Mouse (Mus musculus) heart, adult 2 months (tissue): ENCODE measurements around the gene Olfr1438-ps1.

ENCODE experiments used
- CTCF ChIP-seq: fragments of 200-600 bp; IDR thresholded peaks from 2 replicates; pipeline ENCODE4 v1.8.1; 2022; ENCODE audit warnings: antibody characterized with exemption, mild to moderate bottlenecking, moderate library complexity
- EP300 ChIP-seq: fragments of 200-500 bp; IDR thresholded peaks from 2 replicates; pipeline ENCODE4 v1.6.1; 2011; ENCODE audit warnings: low read depth, low read length, control low read depth; ENCODE audit not compliant: insufficient read depth
- POLR2A ChIP-seq: fragments of 200-500 bp; IDR thresholded peaks from 2 replicates; pipeline ENCODE4 v1.6.1; 2011; ENCODE audit warnings: mild to moderate bottlenecking, low read depth, low read length, control low read depth; ENCODE audit not compliant: insufficient read depth

- TF ChIP-seq CTCF (no peak), POLR2A (no peak), EP300 (no peak)
Measured at GRCm38 (mm10) chr19:12374465-12375025, 38.8 kb upstream of the Olfr1438-ps1 start.
